Mouse (Mus musculus) forebrain, postnatal 0 days (tissue): ENCODE measurements around the gene Olfml1. TPM values are rescaled to one million over a fixed set of nuclear protein-coding genes. Genes with fewer than 3 reads are reported as not detected.

Source experiments
- ATAC-seq: fragments of 200-750 bp; cut with Nextera tagmentation; 2 replicates; pipeline ENCODE4 v1.8.0; 2017; ENCODE audit warnings: mild to moderate bottlenecking, moderate library complexity
- DNase-seq: peaks from one replicate; pipeline ENCODE4 v3.0.0-alpha.2; 2015
- H3K27ac ChIP-seq: fragments of 300-500 bp; sonication (generic); 2 replicates; pipeline ENCODE4 v1.5.1; 2014; ENCODE audit warnings: low read depth, mild to moderate bottlenecking, antibody characterized with exemption, low read length, moderate library complexity, mixed read lengths
- H3K27me3 ChIP-seq: fragments of 300-500 bp; sonication (generic); 2 replicates; pipeline ENCODE4 v1.6.1; 2014; ENCODE audit warnings: mild to moderate bottlenecking, low read length, mixed read lengths; ENCODE audit not compliant: insufficient read depth
- H3K36me3 ChIP-seq: fragments of 300-500 bp; sonication (generic); 2 replicates; pipeline ENCODE4 v1.6.1; 2014; ENCODE audit warnings: mild to moderate bottlenecking, moderate library complexity; ENCODE audit not compliant: insufficient read depth
- H3K4me1 ChIP-seq: fragments of 300-500 bp; sonication (generic); 2 replicates; pipeline ENCODE4 v1.6.1; 2014; ENCODE audit warnings: antibody characterized with exemption; ENCODE audit not compliant: insufficient read depth
- H3K4me2 ChIP-seq: fragments of 300-500 bp; sonication (generic); 2 replicates; pipeline ENCODE4 v1.6.1; 2014; ENCODE audit warnings: low read depth, mild to moderate bottlenecking, moderate library complexity
- H3K4me3 ChIP-seq: fragments of 300-500 bp; sonication (generic); 2 replicates; pipeline ENCODE4 v1.5.1; 2014; ENCODE audit warnings: low read depth, low read length, mixed read lengths
- H3K9ac ChIP-seq: fragments of 300-500 bp; sonication (generic); 2 replicates; pipeline ENCODE4 v1.6.1; 2014; ENCODE audit warnings: mild to moderate bottlenecking
- H3K9me3 ChIP-seq: fragments of 300-500 bp; sonication (generic); 2 replicates; pipeline ENCODE4 v1.6.1; 2016; ENCODE audit warnings: low read length
- CTCF ChIP-seq: sonication (generic); IDR thresholded peaks from 2 replicates; pipeline ENCODE4 v1.5.1; 2016; ENCODE audit warnings: antibody characterized with exemption, control low read depth, low read depth
- WGBS: fragments of 180-500 bp; shearing (Covaris S2); extraction: QIAGEN DNeasy Blood & Tissue Kit; methylation state at CpG from one replicate; pipeline ENCODE4 v1.1.7; 2014; 5-methylcytosine and 5-hydroxymethylcytosine counted together
- polyA plus RNA-seq: library from polyadenylated mRNA; unstranded; fragments of >200 nt; fragmentation: Nextera tagmentation; extraction: Ambion mirVana; gene quantifications from 2 replicates; pipeline ENCODE4 v1.2.1, GENCODE M21; 2015
- total RNA-seq: library from RNA; depleted of rRNA; stranded (reverse); fragments of >200 nt; gene quantifications from 2 replicates; pipeline ENCODE4 v1.2.3, GENCODE M21; 2014

The Olfml1 gene
- total and polyA plus RNA-seq, 2 experiments from 2014 or later = 2.0 to 6.3 TPM

DNA sequence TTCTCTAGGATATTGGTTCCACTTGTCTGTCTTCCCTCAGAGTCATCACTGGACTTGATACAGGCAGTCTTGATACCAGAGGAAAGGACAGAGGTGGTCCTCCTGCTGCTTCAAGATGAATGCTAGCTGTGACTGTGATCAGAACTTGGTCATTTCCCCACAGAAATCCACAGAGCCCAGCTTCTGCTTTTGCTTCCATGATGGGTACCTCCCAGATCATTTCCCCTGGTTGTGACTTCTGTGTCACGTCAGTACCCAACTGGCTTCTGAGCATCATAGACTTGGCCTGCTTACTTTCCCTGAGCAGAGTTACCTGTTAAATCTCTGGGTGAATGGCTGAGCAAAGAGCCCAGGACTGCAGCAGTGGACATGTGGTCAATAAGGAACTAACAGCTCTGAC is 40.5 kb downstream of the Olfml1 start:
- H3K4me3 ChIP-seq = no peak overlapping the region
- DNase-seq (no peak), ATAC-seq (no peak)
- TF ChIP-seq CTCF = no peak
- H3K27ac ChIP-seq = no peak overlapping the region
- 88% methylated on average over 1 of the region's 1 CpGs for WGBS
- H3K4me2 ChIP-seq = no peak overlapping the region
- no peaks in the 10 kb centered on the region for H3K4me1 ChIP-seq
- H3K27me3 ChIP-seq = no peaks in the 10 kb centered on the region
- H3K36me3 ChIP-seq = no peaks in the 10 kb centered on the region
- H3K9ac ChIP-seq = no peak overlapping the region
- H3K9me3 ChIP-seq = no peaks in the 10 kb centered on the region

DNA sequence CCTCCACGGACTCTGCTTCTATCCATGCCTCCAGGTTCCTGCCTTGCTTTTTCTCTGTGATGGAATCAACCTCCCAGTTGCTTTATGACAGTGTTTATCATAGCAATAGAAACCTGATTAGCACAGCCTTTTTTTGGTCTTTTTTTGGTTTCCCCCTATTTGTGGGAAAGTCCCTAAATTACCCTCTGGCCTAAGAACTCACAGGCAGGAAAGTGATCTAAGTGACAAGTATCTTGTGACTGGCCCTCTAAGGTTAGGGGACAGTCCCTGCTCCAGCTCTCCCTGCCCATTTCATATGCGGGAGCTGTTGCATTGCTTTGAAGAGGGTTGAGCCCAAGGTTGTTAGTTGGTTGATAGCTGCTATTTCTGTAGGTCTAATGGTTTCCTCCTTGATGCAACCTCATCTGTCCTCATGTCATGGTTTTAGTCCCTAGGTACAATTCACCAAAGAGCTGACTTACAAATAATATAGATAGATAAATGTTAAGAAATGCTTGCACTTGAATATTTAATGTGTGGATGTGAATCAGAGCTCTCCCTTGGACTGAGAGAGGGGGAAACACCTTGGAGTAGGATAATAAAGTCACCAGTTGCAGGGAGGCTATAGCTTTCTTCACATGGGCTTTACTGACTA is 42.5 kb downstream of the Olfml1 start:
- H3K27ac ChIP-seq = no peak overlapping the region
- no peak for TF ChIP-seq CTCF
- no peak overlapping the region for H3K9ac ChIP-seq
- no peaks in the 10 kb centered on the region for H3K27me3 ChIP-seq
- H3K4me3 ChIP-seq = no peak overlapping the region
- H3K36me3 ChIP-seq = no peaks in the 10 kb centered on the region
- no peaks in the 10 kb centered on the region for H3K9me3 ChIP-seq
- no peak for ATAC-seq
- H3K4me2 ChIP-seq = no peak overlapping the region
- no peaks in the 10 kb centered on the region for H3K4me1 ChIP-seq
- no peak for DNase-seq
- 88% methylated on average over 2 of the region's 2 CpGs for WGBS

DNA sequence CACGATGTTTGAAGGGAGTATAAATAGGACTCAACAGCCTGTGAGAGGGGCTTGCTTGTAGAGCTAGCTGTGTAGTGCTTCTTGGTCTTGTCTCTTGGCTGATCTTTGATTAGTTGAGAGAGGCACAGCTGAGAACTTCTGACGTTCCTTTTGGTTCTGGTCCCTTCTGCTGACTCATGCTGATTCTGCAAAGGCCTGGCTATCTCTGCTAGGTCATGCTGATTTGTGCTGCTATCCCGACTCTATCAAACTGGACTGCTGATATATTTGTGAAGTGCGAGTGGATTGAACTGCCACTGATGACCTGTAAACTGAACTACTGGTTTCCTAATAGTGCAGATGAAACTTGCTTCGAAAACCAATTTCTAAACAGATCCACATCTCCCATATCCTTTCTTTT is 43.6 kb downstream of the Olfml1 start:
- H3K4me3 ChIP-seq = no peak overlapping the region
- no peaks in the 10 kb centered on the region for H3K4me1 ChIP-seq
- no peaks in the 10 kb centered on the region for H3K9me3 ChIP-seq
- no peaks in the 10 kb centered on the region for H3K27me3 ChIP-seq
- no peak overlapping the region for H3K4me2 ChIP-seq
- no peaks in the 10 kb centered on the region for H3K36me3 ChIP-seq
- no peak overlapping the region for H3K27ac ChIP-seq
- TF ChIP-seq CTCF = no peak
- WGBS = 88% methylated on average over 5 of the region's 5 CpGs
- no peak overlapping the region for H3K9ac ChIP-seq
- ATAC-seq (no peak), DNase-seq (no peak)

DNA sequence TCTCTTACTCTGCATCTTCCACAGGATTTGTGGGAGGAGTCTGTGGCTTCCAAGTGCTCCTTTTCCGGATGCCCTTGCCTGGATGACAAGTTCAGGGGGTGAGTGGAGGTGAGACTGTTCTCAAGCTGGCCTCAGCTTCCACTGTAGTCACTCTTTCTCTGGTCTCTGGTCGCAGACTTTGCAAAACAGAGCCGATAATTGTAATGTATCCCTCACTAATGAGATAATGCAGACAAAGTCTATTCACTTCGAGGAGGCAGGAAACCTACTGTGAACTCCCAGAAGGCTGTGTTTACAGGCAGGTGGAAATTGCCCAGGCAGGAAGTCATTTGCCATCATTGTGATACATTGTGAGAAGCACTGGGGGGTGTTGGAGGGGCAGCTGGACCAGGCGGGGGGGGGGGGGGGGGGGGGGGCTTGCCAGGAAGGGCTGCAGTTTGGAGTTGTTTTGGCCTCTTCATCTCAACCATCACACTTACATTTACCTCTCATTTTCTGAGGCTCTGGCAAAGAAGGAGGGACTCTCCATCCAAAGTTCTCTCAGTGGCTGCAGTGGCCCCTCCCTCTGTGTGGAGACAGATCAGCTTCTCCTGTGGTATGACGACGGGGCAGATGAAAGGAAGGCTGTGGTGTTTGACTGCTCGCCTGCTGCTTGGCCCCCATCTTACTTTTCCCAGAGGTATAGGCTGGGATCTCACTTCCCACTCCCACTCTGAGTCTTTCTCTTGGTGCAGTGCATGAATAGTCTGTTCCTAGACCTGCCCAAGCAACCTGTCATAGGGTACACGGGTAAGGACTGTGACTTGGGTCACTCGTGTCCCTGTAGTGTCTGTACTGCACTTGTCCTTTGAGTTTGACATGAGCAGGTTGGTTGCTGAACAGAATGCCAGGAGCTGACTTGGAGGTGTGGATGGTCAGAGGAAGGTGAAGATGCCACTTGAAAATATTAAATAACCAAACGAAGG is 51.1 kb downstream of the Olfml1 start:
- Histone ChIP-seq H3K4me2 (no peak overlapping the region), H3K9ac (no peak overlapping the region), H3K36me3 (no peaks in the 10 kb centered on the region), H3K4me1 (no peaks in the 10 kb centered on the region), H3K27me3 (no peaks in the 10 kb centered on the region), H3K9me3 (no peaks in the 10 kb centered on the region), H3K27ac (no peak overlapping the region), H3K4me3 (no peak overlapping the region)
- WGBS = 34% methylated on average over 10 of the region's 11 CpGs
- no peak for TF ChIP-seq CTCF
- DNase-seq (no peak), ATAC-seq (no peak)

DNA sequence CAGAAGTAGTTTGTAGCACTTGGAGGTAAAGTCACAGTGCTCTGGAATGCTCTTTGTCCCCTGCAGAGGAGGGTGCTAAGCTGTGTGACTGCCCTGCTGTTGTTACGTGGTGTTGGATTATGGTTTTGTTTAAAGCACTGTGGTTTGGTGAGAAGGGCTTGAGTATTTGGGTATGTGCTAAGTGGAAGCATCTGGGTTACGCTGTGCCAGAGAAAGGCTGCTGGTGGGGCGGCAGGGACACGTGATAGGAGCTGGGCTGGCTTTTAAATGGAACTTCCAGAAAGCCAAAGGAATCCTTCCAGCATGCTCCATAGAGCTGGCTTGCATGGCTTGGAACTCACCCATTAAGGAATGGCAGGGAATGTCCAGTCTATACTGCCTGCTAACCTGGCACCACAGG is 52.0 kb downstream of the Olfml1 start:
- Histone ChIP-seq H3K9me3 (no peaks in the 10 kb centered on the region), H3K36me3 (no peaks in the 10 kb centered on the region), H3K9ac (no peak overlapping the region), H3K4me3 (no peak overlapping the region), H3K27me3 (no peaks in the 10 kb centered on the region), H3K4me1 (no peaks in the 10 kb centered on the region), H3K4me2 (no peak overlapping the region), H3K27ac (no peak overlapping the region)
- 75% methylated on average over 4 of the region's 4 CpGs for WGBS
- TF ChIP-seq CTCF = no peak
- ATAC-seq = no peak
- DNase-seq = no peak

DNA sequence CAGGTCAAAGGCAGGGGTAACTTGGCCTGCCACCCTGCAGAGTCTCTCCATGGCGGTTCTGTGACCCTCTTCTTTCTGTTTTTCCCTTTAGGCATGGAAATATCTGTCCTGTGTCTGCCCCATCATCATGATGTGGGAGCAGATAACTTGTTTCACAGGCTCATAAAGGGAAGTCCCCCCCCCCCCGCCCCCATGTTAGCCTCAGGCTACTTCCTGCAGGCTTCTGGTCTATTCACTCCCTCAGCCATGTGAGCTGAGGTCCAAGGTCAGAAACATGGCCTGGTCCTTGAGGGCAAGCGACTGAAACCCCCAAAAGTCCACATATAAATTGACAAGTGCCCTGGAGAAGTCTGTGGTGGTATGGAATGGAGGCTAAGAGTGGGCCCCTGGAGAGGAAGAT is 52.9 kb downstream of the Olfml1 start:
- no peak for TF ChIP-seq CTCF
- Histone ChIP-seq H3K4me3 (no peak overlapping the region), H3K36me3 (no peaks in the 10 kb centered on the region), H3K27me3 (no peaks in the 10 kb centered on the region), H3K4me1 (no peaks in the 10 kb centered on the region), H3K9me3 (no peaks in the 10 kb centered on the region), H3K27ac (no peak overlapping the region), H3K9ac (no peak overlapping the region), H3K4me2 (no peak overlapping the region)
- WGBS = 79% methylated on average over 3 of the region's 3 CpGs
- DNase-seq (no peak), ATAC-seq (no peak)

DNA sequence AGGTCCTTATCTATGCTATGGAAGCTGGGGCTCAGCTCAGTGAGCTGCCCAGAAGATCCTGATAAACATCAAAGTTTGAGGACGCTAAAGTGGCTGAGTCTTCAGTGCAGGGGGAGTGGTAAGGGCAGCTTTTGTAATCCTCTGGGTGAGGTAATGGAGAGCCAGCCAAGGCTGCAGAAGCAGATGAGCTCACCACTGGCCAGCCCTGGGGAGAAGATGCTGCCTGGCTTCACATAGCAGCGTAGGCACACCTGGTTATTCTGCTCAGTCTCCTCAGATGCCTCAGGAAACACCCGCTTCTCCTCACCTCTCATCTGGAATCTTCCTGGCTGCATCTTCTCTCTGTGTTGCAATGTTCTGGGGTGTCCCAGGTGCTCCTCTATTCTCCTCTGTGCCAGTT is 57.2 kb downstream of the Olfml1 start:
- H3K9ac ChIP-seq = no peak overlapping the region
- no peaks in the 10 kb centered on the region for H3K36me3 ChIP-seq
- H3K4me3 ChIP-seq = no peak overlapping the region
- no peaks in the 10 kb centered on the region for H3K9me3 ChIP-seq
- no peak overlapping the region for H3K4me2 ChIP-seq
- no peaks in the 10 kb centered on the region for H3K27me3 ChIP-seq
- 69% methylated on average over 3 of the region's 3 CpGs for WGBS
- no peak overlapping the region for H3K27ac ChIP-seq
- ATAC-seq (no peak), DNase-seq (no peak)
- TF ChIP-seq CTCF = no peak
- no peaks in the 10 kb centered on the region for H3K4me1 ChIP-seq
